Mouse (Mus musculus) erythroblast, embryonic 14.5 days (primary cell): ENCODE results near the gene Jmy.

Source experiments
- GATA1 ChIP-seq: IDR thresholded peaks from 2 replicates; pipeline ENCODE4 v1.6.1; 2012; ENCODE audit warnings: low read length, inconsistent platforms, mixed read lengths
- TAL1 ChIP-seq: IDR thresholded peaks from 3 replicates; pipeline ENCODE4 v1.6.1; 2012; ENCODE audit warnings: low read length, inconsistent platforms, mixed read lengths

GRCm38 (mm10) chr13:93419779-93420178 lies 79.8 kb downstream of the Jmy start:
- TF ChIP-seq TAL1 (no peak), GATA1 (no peak)
